ENCODE assay signal across 8 mouse cellular contexts in genomic region chr2:181287338-181287957, GRCm38 (mm10). TPM values are rescaled to one million over a fixed set of nuclear protein-coding genes. Genes with fewer than 3 reads are reported as not detected.
DNase-seq lines count a peak whose midpoint lies in the region; ATAC-seq and TF ChIP-seq lines count a peak whose summit lies in the region.

No protein-coding gene starts in this region.

- peak overlapping the region; percentile 90 for H3K4me3 ChIP-seq in kidney, adult 2 months (ENCODE audit: insufficient read depth, low read depth, low read length)
- peak overlapping the region; percentile 71 for H3K4me3 ChIP-seq in kidney, embryonic 14.5 days (ENCODE audit: low read length)
- peak overlapping the region; percentile 80 for H3K4me3 ChIP-seq in liver, embryonic 11.5 days (ENCODE audit: low read depth, low read length)
- H3K4me3 ChIP-seq in myocyte = peak overlapping the region; percentile 43

- H3K36me3 ChIP-seq in kidney, adult 2 months (ENCODE audit: control insufficient read depth, insufficient read depth, low read length) = no peaks in the 10 kb centered on the region
- peaks cover 3% of the 10 kb centered on the region for H3K36me3 ChIP-seq in kidney, embryonic 14.5 days (ENCODE audit: control insufficient read depth, insufficient read depth, low read length)
- peaks cover 6% of the 10 kb centered on the region for H3K36me3 ChIP-seq in liver, embryonic 11.5 days (ENCODE audit: control insufficient read depth, insufficient read depth, low read length)
- no peaks in the 10 kb centered on the region for H3K36me3 ChIP-seq in myocyte (ENCODE audit: control insufficient read depth, insufficient read depth)

- peaks cover 51% of the 10 kb centered on the region for H3K79me2 ChIP-seq in myocyte (ENCODE audit: control insufficient read depth, insufficient read depth)

- H3K9ac ChIP-seq in kidney, embryonic 14.5 days (ENCODE audit: low read depth, low read length) = peak overlapping the region; percentile 87
- peak overlapping the region; percentile 95 for H3K9ac ChIP-seq in liver, embryonic 11.5 days (ENCODE audit: low read depth, low read length)

- H3ac ChIP-seq in myocyte (ENCODE audit: control insufficient read depth, insufficient read length) = peak overlapping the region; percentile 44

- H3K9me3 ChIP-seq in kidney, embryonic 14.5 days (ENCODE audit: control insufficient read depth, low read length) = no peaks in the 10 kb centered on the region
- H3K9me3 ChIP-seq in liver, embryonic 11.5 days (ENCODE audit: control insufficient read depth, low read length) = no peaks in the 10 kb centered on the region

- 1% methylated on average over 48 of the region's 71 CpGs for WGBS in kidney, adult 2 months
- 0% methylated on average over 18 of the region's 71 CpGs for WGBS in kidney, embryonic 14.5 days
- under 1% methylated on average over 22 of the region's 71 CpGs for WGBS in liver, embryonic 11.5 days

- ATAC-seq in granulocyte monocyte progenitor cell, adult 5-6 weeks (replicated peaks; ENCODE audit: poor library complexity, severe bottlenecking) = peak; percentile 64
- peak; percentile 88 for ATAC-seq in kidney, embryonic 14.5 days (ENCODE audit: low FRiP score, low TSS enrichment)
- peak; percentile 86 for ATAC-seq in liver, embryonic 11.5 days (replicated peaks; ENCODE audit: low FRiP score)

- no peak for TF ChIP-seq CTCF in kidney, adult 2 months (conservative IDR thresholded peaks at IDR 0.05; ENCODE audit: insufficient read depth, insufficient read length, low read depth, low read length)

- H3K27ac ChIP-seq in kidney, adult 2 months (ENCODE audit: insufficient read depth, low read depth, low read length) = peak overlapping the region; percentile 89
- peak overlapping the region; percentile 91 for H3K27ac ChIP-seq in kidney, embryonic 14.5 days (ENCODE audit: low read depth, low read length)
- H3K27ac ChIP-seq in liver, embryonic 11.5 days (ENCODE audit: low read depth, low read length) = peak overlapping the region; percentile 92

- peak overlapping the region; percentile 67 for H3K4me2 ChIP-seq in kidney, embryonic 14.5 days (replicated peaks; ENCODE audit: low read depth, low read length)
- peak overlapping the region; percentile 73 for H3K4me2 ChIP-seq in liver, embryonic 11.5 days
- peak overlapping the region; percentile 82 for H3K4me2 ChIP-seq in myocyte (ENCODE audit: low read depth)

- H3K27me3 ChIP-seq in kidney, adult 2 months (replicated peaks; ENCODE audit: control insufficient read depth, insufficient read depth, low read length) = no peaks in the 10 kb centered on the region
- H3K27me3 ChIP-seq in kidney, embryonic 14.5 days (ENCODE audit: control insufficient read depth, insufficient read depth, low read length) = no peaks in the 10 kb centered on the region
- no peaks in the 10 kb centered on the region for H3K27me3 ChIP-seq in liver, embryonic 11.5 days (replicated peaks; ENCODE audit: control insufficient read depth, insufficient read depth, low read length)
- no peaks in the 10 kb centered on the region for H3K27me3 ChIP-seq in myocyte (ENCODE audit: control insufficient read depth, insufficient read depth, insufficient read length)

- peak; percentile 87 for DNase-seq in kidney, adult 2 months
- no peak for DNase-seq in kidney, adult 9 months
- DNase-seq in embryo, embryonic 10.5 days (ENCODE audit: low spot score) = peak; percentile 87
- peak; percentile 91 for DNase-seq in liver, embryonic 11.5 days (ENCODE audit: low spot score)
- peak; percentile 83 to 91 for DNase-seq in spleen, postnatal 4 days (ENCODE audit: low spot score in 2 of 2)

- TF ChIP-seq POLR2A in kidney, adult 2 months (IDR thresholded peaks at IDR 0.05; ENCODE audit: low read depth, low read length) = no peak
- peak; percentile 83 for TF ChIP-seq POLR2A in myocyte (IDR thresholded peaks at IDR 0.05; ENCODE audit: insufficient read length, low read depth)

- H3K4me1 ChIP-seq in kidney, adult 2 months (ENCODE audit: control insufficient read depth, insufficient read depth, low read length) = peaks cover 13% of the 10 kb centered on the region; the same call in 1 of the 2 replicates
- peaks cover 5% of the 10 kb centered on the region; the same call in 1 of the 2 replicates for H3K4me1 ChIP-seq in kidney, embryonic 14.5 days (ENCODE audit: control insufficient read depth, insufficient read depth, low read length)
- H3K4me1 ChIP-seq in liver, embryonic 11.5 days (replicated peaks; ENCODE audit: control insufficient read depth, insufficient read depth, low read length) = peaks cover 12% of the 10 kb centered on the region

TF ChIP-seq in myocyte, 11 proteins besides CTCF, POLR2A, EP300 and RAD21:
- TF ChIP-seq E2F4 (IDR thresholded peaks at IDR 0.05; ENCODE audit: insufficient read depth) (no peak), POLR2AphosphoS2 (IDR thresholded peaks at IDR 0.05; ENCODE audit: insufficient read length, low read depth) (peak; percentile 78), REST (IDR thresholded peaks at IDR 0.05; ENCODE audit: insufficient read depth, insufficient read length) (no peak), MYOD1 (IDR thresholded peaks at IDR 0.05; ENCODE audit: control insufficient read depth in 1 of 3, insufficient read length in 2 of 3, low read depth in 2 of 3) (no peak), MAX (IDR thresholded peaks at IDR 0.05; ENCODE audit: low read depth) (no peak), TCF3 (IDR thresholded peaks at IDR 0.05; ENCODE audit: insufficient read length, low read depth) (no peak)

RNA-seq across cellular contexts. Expression of gene Gmeb2, which starts 0.4 kb away (rescaled TPM):
- 12.8 and 14.5 TPM in 2 replicates for polyA plus RNA-seq in kidney, adult 2 months (2012; rRNA removed)
- total RNA-seq in granulocyte monocyte progenitor cell, adult 5-6 weeks (2014; fragmentation: Nextera tagmentation) = 11.8 and 15.3 TPM in 2 replicates
- 10.4 and 16.5 TPM in 2 replicates for total RNA-seq in granulocyte monocyte progenitor cell, adult 5-6 weeks (2017)
- 9.4 and 17.9 TPM in 2 replicates for polyA plus RNA-seq in kidney, embryonic 14.5 days (2014; fragmentation: Nextera tagmentation; extraction: Ambion mirVana)
- polyA plus RNA-seq in liver, embryonic 11.5 days (2014; fragmentation: Nextera tagmentation; extraction: Ambion mirVana) = 14.7 and 16.4 TPM in 2 replicates
- polyA plus RNA-seq in myocyte (2012; fragmentation: generic; extraction: Trizol) = 11.0 TPM

RNA-seq across cellular contexts. Expression of gene Stmn3, which starts 26.9 kb away (rescaled TPM):
- 0.46 and 2.4 TPM in 2 replicates for polyA plus RNA-seq in kidney, adult 2 months (2012; rRNA removed)
- total RNA-seq in granulocyte monocyte progenitor cell, adult 5-6 weeks (2014; fragmentation: Nextera tagmentation) = not detected in 2 replicates
- not detected in 2 replicates for total RNA-seq in granulocyte monocyte progenitor cell, adult 5-6 weeks (2017)
- polyA plus RNA-seq in kidney, embryonic 14.5 days (2014; fragmentation: Nextera tagmentation; extraction: Ambion mirVana) = 0.46 and 0.62 TPM in 2 replicates
- 0.59 and 0.74 TPM in 2 replicates for polyA plus RNA-seq in liver, embryonic 11.5 days (2014; fragmentation: Nextera tagmentation; extraction: Ambion mirVana)
- 0.07 TPM for polyA plus RNA-seq in myocyte (2012; fragmentation: generic; extraction: Trizol)

RNA-seq across cellular contexts. Expression of gene Rtel1, which starts 32.1 kb away (rescaled TPM):
- 30.2 and 30.9 TPM in 2 replicates for polyA plus RNA-seq in kidney, adult 2 months (2012; rRNA removed)
- 63.9 and 85.0 TPM in 2 replicates for total RNA-seq in granulocyte monocyte progenitor cell, adult 5-6 weeks (2014; fragmentation: Nextera tagmentation)
- total RNA-seq in granulocyte monocyte progenitor cell, adult 5-6 weeks (2017) = 30.1 and 47.5 TPM in 2 replicates
- 40.0 and 59.2 TPM in 2 replicates for polyA plus RNA-seq in kidney, embryonic 14.5 days (2014; fragmentation: Nextera tagmentation; extraction: Ambion mirVana)
- 58.8 and 66.4 TPM in 2 replicates for polyA plus RNA-seq in liver, embryonic 11.5 days (2014; fragmentation: Nextera tagmentation; extraction: Ambion mirVana)
- 23.6 TPM for polyA plus RNA-seq in myocyte (2012; fragmentation: generic; extraction: Trizol)

RNA-seq across cellular contexts. Expression of gene Helz2, which starts 45.6 kb away (rescaled TPM):
- 15.4 and 17.5 TPM in 2 replicates for polyA plus RNA-seq in kidney, adult 2 months (2012; rRNA removed)
- total RNA-seq in granulocyte monocyte progenitor cell, adult 5-6 weeks (2014; fragmentation: Nextera tagmentation) = 5.6 and 6.1 TPM in 2 replicates
- 3.0 and 6.0 TPM in 2 replicates for total RNA-seq in granulocyte monocyte progenitor cell, adult 5-6 weeks (2017)
- polyA plus RNA-seq in kidney, embryonic 14.5 days (2014; fragmentation: Nextera tagmentation; extraction: Ambion mirVana) = 1.3 and 1.4 TPM in 2 replicates
- 2.4 and 2.6 TPM in 2 replicates for polyA plus RNA-seq in liver, embryonic 11.5 days (2014; fragmentation: Nextera tagmentation; extraction: Ambion mirVana)
- 4.6 TPM for polyA plus RNA-seq in myocyte (2012; fragmentation: generic; extraction: Trizol)
